In genomic region chr2:102658163-102658660, GRCm38 (mm10) we compare ENCODE assay signal across 8 mouse cellular contexts. TPM values are rescaled to one million over a fixed set of nuclear protein-coding genes. Genes with fewer than 3 reads are reported as not detected.
DNase-seq lines count a peak whose midpoint lies in the region; ATAC-seq lines count a peak whose summit lies in the region.

Gene Slc1a2, plus strand, starts transcription at chr2:102658659.

- peak within 1 kb of the TSS; percentile 81 for H3K9ac ChIP-seq in heart, embryonic 12.5 days
- peak within 1 kb of the TSS; percentile 84 for H3K9ac ChIP-seq in forebrain, embryonic 16.5 days (replicated peaks; ENCODE audit: low read depth, low read length)
- peak within 1 kb of the TSS; percentile 86 for H3K9ac ChIP-seq in midbrain, embryonic 11.5 days (ENCODE audit: low read length)

- peak within 1 kb of the TSS; percentile 100 for H3K4me2 ChIP-seq in heart, embryonic 12.5 days
- peak within 1 kb of the TSS; percentile 94 for H3K4me2 ChIP-seq in forebrain, embryonic 16.5 days (ENCODE audit: low read length)
- H3K4me2 ChIP-seq in midbrain, embryonic 11.5 days, result peak within 1 kb of the TSS; percentile 77

- 3% methylated on average over 20 of the region's 20 CpGs for WGBS in heart, embryonic 12.5 days
- WGBS in forebrain, embryonic 16.5 days, result 1% methylated on average over 20 of the region's 20 CpGs
- under 1% methylated on average over 20 of the region's 20 CpGs for WGBS in midbrain, embryonic 11.5 days

- no peaks in the 10 kb centered on the region for H3K9me3 ChIP-seq in heart, embryonic 12.5 days (replicated peaks)
- H3K9me3 ChIP-seq in forebrain, embryonic 16.5 days (ENCODE audit: control insufficient read depth, low read length), result no peaks in the 10 kb centered on the region
- H3K9me3 ChIP-seq in midbrain, embryonic 11.5 days (ENCODE audit: control insufficient read depth, low read length), result no peaks in the 10 kb centered on the region

- no peaks in the 10 kb centered on the region for H3K36me3 ChIP-seq in heart, embryonic 12.5 days
- no peaks in the 10 kb centered on the region for H3K36me3 ChIP-seq in forebrain, embryonic 16.5 days (ENCODE audit: control insufficient read depth, insufficient read depth)
- no peaks in the 10 kb centered on the region for H3K36me3 ChIP-seq in midbrain, embryonic 11.5 days (ENCODE audit: control insufficient read depth, insufficient read depth, low read length)

- peaks cover 37% of the 10 kb centered on the region for H3K27me3 ChIP-seq in heart, embryonic 12.5 days (replicated peaks)
- H3K27me3 ChIP-seq in forebrain, embryonic 16.5 days (replicated peaks; ENCODE audit: control insufficient read depth, insufficient read depth, low read length), result 0 out of 2 replicates have a peak, but pooled peaks cover 4% of the 10 kb centered on the region
- peaks cover 3% of the 10 kb centered on the region; the same call in 1 of the 2 replicates for H3K27me3 ChIP-seq in midbrain, embryonic 11.5 days (ENCODE audit: control insufficient read depth, insufficient read depth, low read length)

- no peak for ATAC-seq in heart, embryonic 12.5 days (ENCODE audit: insufficient number of reproducible peaks, low FRiP score)
- ATAC-seq in forebrain, embryonic 16.5 days, result peak; percentile 19
- ATAC-seq in midbrain, embryonic 11.5 days (ENCODE audit: low FRiP score), result peak; percentile 58

- H3K4me3 ChIP-seq in heart, embryonic 12.5 days, result peak within 1 kb of the TSS; percentile 78
- H3K4me3 ChIP-seq in forebrain, embryonic 16.5 days (replicated peaks; ENCODE audit: low read length), result peak within 1 kb of the TSS; percentile 80
- H3K4me3 ChIP-seq in midbrain, embryonic 11.5 days (ENCODE audit: low read depth, low read length), result peak within 1 kb of the TSS; percentile 72

- no peak for DNase-seq in heart, postnatal 4 days
- DNase-seq in cerebellum, adult 11 months, result peak; percentile 38
- peak in 1 of 2 experiments; percentile 51 for DNase-seq in layer of hippocampus, postnatal 25 days (ENCODE audit: extremely low spot score in 1 of 2, low spot score in 1 of 2)
- DNase-seq in midbrain, embryonic 11.5 days (ENCODE audit: low spot score, missing footprints), result peak; percentile 96
- no peak for DNase-seq in urinary bladder, postnatal 36 days (ENCODE audit: low spot score in 2 of 2)
- DNase-seq in urinary bladder, postnatal 14 days (ENCODE audit: low spot score), result no peak

- H3K27ac ChIP-seq in heart, embryonic 12.5 days (ENCODE audit: poor library complexity, severe bottlenecking), result no peak within 1 kb of the TSS
- peak within 1 kb of the TSS; percentile 82 for H3K27ac ChIP-seq in forebrain, embryonic 16.5 days (ENCODE audit: low read length)
- peak within 1 kb of the TSS; percentile 92 for H3K27ac ChIP-seq in midbrain, embryonic 11.5 days (ENCODE audit: low read depth, low read length)

- peaks cover 12% of the 10 kb centered on the region; the same call in 1 of the 2 replicates for H3K4me1 ChIP-seq in heart, embryonic 12.5 days (replicated peaks)
- H3K4me1 ChIP-seq in forebrain, embryonic 16.5 days (replicated peaks; ENCODE audit: control insufficient read depth, insufficient read depth, low read length), result peaks cover 46% of the 10 kb centered on the region
- peaks cover 22% of the 10 kb centered on the region for H3K4me1 ChIP-seq in midbrain, embryonic 11.5 days (ENCODE audit: control insufficient read depth, insufficient read depth, low read length)

RNA-seq across cellular contexts. Expression of gene Slc1a2, which starts in this region (rescaled TPM):
- 0.27 and 0.47 TPM in 2 replicates for polyA plus RNA-seq in heart, embryonic 12.5 days (2016; fragmentation: Nextera tagmentation; extraction: Ambion mirVana)
- total RNA-seq in heart, postnatal 4 days (2021), result under 1 TPM; 0.20 to 0.26 TPM
- 9.6 and 11.0 TPM in 2 replicates for polyA plus RNA-seq in forebrain, embryonic 16.5 days (2015; fragmentation: Nextera tagmentation; extraction: Ambion mirVana)
- total RNA-seq in layer of hippocampus, postnatal 25 days (2021), result 1,000 to 10,000 TPM; 1,831 to 2,193 TPM
- polyA plus RNA-seq in midbrain, embryonic 11.5 days (2014; fragmentation: Nextera tagmentation; extraction: Ambion mirVana), result 15.7 and 16.0 TPM in 2 replicates

Comparison
In these comparisons a context has a peak if more than half of its experiments do, and no peak if none do; other contexts are left out.
1. RNA of gene Slc1a2 (total RNA-seq): 1,831 to 2,193 TPM in layer of hippocampus, postnatal 25 days; 0.20 to 0.26 TPM in heart, postnatal 4 days; every median in the first group is over 1,000 times any median in the second.
2. DNase-seq: peak in cerebellum, adult 11 months (single experiment) and midbrain, embryonic 11.5 days (single experiment); none in heart, postnatal 4 days (single experiment), urinary bladder, postnatal 36 days (0 of 2) and urinary bladder, postnatal 14 days (single experiment).
3. Peak in every context shown above with its lines, with median percentiles within 50 percentile points of each other: H3K4me2 ChIP-seq, H3K4me3 ChIP-seq and H3K9ac ChIP-seq.